Mouse (Mus musculus) thymus, postnatal 0 days (tissue): Measurements from ENCODE around the gene Kat14. TPM values are rescaled to one million over a fixed set of nuclear protein-coding genes. Genes with fewer than 3 reads are reported as not detected.

ENCODE experiments used
- DNase-seq: peaks from one replicate; pipeline ENCODE4 v3.0.0-alpha.2; 2015; ENCODE audit warnings: low spot score
- polyA plus RNA-seq: library from polyadenylated mRNA; unstranded; fragments of >200 nt; fragmentation: Nextera tagmentation; extraction: Ambion mirVana; gene quantifications from 2 replicates; pipeline ENCODE4 v1.2.1, GENCODE M21; 2015

Kat14 gene
- polyA plus RNA-seq, 1 experiment from 2014 or later = 31.5 TPM

DNA sequence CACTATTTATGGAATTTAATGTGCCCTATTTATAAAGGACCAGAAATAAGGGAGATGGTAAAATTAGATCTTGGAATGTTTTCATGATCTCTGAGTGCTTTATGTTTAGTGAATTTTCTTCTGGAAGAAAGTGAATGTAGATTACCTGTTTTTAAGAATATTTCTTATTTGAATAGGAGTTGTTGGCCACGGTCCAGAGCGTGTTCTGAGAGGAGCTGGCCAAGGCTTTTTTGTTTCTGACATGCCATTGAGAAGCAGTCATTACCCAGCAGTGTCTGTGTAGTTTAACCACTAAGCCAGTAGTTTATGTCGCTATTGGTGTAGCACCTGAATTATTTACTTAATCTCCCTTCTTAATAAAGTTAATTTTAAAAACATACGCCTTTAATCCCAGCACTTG, 13.0 kb downstream of the Kat14 start:
- DNase-seq = no peak

DNA sequence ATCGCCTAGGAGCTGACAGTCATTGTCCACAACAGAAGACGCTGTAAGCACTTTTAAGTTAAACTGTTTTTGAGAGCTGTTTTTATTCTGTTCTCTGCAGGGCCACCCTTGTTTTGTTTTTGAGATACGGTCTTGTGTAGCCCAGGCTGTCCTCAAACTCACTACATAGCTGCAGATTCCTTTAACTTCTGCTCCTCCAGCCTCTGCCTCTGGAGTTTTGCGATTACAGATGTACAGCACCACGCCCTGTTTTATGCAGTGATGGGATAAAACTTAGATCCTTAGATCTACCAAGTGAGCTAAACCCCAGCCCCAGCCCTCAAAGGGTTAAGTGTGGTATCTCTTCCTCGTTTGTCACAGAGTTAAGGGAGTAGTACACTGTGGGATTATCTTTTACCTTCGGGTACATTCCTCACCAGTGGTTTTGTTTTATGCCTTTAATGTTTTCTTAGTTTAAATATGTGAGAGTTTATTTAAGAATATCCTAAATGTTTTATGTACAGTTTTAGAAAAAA, 13.9 kb downstream of the Kat14 start:
- DNase-seq = no peak

DNA sequence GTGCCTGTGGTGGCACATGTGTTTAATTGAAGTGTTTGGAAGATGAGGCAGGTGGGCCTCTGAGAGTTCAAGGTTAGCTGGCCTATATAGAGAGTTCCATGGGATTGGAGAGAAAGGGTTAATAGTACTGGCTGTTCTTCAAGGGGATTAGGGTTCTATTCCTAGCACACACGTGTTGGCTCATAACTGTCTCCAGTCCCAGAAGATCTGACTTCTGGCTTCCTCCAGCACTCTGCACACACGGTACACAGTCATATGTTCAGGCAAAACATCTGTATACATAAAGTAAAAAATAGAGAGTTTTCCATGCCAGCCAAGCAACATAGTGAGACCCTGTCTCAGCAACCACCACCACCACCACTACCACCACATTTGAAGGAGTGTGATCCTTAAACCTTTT, 17.5 kb downstream of the Kat14 start:
- DNase-seq = no peak

DNA sequence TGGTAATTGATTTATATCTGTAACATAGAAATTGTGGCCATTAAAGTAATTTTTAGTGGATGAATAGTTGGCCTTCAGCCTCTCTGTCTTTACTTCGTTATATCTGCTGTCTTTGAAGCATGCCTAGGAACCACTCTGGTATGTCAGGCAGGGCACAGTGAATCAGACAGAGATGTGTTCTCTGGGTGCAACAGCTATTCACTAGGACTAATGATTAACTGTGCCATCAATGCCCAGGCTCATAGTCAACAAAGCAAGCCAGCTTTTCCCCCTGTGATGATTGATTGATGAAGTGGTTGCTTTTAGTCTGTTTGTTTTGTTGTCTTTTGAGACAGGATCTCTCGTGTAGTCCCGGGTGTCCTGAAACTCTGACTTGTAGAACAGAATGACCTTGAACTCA, 19.6 kb downstream of the Kat14 start:
- no peak for DNase-seq

DNA sequence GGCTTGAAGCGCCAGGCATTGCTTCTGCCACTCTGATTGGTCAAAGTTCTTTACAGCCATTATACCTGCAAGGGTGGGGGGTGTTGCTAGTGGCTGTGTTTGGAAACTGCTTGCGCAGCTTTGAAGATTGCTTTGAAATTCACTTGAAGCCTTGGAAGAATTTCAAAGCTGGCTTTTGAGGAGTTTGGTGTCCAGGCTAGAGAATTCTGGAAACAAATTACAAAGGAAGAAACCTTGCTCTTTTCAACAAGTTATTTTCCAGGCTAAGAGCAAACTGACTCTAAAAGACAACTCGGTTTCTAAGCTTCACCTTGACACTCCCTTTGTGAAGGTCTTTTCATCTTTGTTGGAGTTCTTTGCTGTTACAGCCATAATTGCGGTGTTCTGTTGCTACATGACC, 30.7 kb downstream of the Kat14 start:
- DNase-seq = no peak

DNA sequence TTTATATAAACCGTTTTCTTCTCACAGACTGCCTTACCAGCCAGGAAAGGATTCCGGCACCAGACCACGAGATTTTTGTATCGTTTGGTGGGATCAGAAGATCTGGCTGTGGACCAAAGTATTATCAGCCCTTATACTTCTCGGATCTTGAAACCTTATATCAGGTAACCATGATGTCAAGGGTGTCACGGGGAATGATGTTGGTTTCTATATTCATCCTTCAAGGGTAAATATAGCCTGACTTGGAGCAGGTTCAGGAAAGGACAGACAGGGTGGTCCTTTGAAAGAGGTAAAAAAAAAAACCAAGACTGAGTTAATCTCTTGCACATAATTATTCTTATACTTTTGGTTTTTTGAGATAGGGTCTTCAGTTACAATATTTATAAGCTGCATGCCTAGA, 31.9 kb downstream of the Kat14 start:
- no peak for DNase-seq

DNA sequence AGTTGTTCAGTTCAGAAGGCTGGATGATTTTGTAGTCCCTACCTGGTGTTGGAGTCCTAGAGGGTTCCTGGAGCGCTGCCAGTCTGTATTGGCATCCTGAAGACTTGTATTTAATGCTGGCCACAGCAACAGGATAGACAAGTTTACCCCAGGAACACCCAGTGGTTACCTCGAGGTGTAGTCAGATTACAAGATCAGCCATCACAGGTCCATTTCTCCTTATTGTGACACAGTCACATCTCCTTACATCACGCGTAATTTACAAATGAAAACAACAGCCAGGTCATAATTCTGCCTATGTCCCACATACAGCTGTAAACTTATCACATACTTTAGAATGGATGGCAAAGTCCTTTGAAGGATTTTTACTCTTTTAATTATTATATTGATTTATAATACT, 40.3 kb downstream of the Kat14 start:
- no peak for DNase-seq

DNA sequence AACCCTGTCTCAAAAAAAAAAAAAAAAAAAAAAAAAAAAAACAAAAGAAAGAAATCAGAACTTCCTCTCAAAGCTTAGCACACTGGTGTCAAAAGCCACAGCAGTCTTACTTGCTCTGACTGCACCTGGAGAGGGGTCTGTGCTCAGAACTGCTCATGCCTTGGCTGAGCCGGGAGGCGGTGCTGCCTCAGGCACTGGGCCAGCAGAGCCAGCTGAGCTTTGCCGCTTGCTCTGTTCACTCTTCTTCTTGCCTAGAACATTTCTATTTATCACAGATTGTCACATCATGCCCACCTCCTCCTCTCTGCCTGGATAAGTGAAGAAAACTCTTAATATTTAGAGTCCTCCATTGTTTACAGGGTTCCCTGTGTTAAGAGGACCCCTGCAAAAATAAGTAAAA, 41.8 kb downstream of the Kat14 start:
- peak; percentile 6 for DNase-seq

DNA sequence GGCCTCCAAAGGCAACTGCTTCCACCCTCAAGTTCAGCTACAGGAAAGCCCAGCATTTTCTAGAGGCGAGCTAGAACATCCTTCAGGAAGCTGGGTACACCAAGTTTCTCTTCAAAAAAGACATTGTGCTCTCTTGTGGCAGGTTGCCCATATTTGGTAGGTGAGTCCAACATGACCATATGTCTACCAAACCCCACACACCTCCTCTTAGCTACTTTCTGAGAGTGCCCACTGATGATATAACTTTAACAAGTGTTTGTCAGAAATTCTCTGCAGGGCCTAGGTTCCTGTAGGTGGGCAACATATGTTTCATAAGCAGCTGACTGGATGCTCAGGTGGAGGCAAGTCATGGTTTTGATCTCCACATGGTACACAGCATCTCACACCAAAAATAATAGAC, 45.9 kb downstream of the Kat14 start:
- DNase-seq = no peak

DNA sequence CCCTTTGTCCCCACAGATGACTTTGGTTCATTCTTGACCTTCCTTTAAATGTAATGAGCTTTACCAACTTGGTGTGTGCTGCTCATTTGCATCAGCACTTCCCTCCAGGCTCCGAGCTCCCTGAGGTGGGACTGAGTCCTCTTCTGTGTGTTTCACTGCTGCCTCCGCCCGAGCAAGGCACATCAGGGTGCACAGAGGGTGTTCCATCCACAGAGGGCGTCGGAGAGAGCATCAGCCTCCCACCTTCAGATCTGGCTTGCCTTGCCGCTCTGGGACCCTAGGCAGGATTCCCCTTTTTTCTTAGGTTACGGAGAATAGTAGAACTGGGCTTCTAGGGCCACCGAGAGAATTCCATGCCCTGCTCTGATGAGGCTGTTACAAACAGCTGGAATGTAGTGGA, 48.1 kb downstream of the Kat14 start:
- no peak for DNase-seq

DNA sequence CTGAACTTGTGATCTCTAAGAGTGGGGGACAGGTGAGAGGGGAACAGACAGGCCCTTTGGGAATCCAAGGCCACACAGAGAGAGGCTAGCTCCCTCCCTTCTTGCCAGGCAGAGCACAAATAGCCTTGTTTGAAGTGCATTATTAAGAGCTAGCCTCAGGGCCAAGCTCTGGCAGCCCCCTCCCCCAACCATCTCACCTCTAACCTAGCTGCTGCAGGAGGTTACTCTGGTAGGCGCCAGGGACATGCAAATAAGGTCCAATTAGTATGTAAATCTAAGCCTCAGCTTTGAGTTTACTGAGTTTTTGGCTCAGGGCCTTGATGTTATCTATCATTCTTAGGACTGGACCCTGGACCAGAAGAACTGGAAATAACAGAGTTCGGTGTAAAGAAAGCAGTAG, 49.3 kb downstream of the Kat14 start:
- DNase-seq = no peak

DNA sequence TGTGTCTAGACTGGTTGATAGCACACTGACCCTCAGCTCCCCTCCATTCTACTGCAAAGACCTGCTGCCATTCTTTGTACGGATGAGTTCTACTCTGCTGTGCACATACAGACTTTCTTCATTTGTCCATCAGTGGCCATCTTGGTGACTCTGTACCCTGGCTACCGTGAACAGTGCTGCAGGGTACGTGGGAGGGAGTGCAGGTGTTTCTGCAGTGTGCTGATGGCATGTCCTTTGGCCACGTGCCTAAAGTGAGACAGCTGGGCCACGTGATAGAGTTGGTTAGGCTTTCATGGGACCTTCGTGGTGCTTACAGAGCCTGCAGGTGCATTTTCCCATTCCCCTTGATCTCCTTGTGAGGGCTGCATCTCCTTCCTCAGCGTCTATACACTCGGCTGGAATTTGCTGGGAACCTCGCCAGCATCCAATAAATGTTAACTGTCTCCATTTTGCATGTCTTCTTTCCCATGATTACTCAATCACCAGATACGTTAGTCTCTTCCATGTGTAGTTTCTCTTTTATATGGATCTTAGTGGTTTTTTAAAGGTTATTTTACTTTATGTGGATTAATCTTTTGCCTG, 53.4 kb downstream of the Kat14 start:
- DNase-seq = no peak

DNA sequence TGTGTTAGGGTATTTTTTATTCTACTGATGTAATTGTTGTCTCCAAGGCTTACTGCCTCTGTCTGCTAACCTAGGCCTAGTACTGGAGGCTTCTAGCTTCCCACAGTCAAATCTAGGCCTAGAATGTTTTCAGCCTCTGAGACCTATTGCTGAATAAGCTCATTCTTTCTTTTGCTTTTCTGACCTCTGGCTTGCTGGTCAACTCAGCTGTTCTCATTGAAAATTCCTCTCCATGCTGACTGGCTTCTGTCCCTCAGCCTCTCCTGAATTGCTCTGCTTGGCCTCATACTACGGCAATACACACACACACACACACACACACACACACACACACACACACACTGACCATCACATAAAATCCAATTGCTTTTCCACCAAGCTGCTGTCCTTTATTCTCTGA, 57.0 kb downstream of the Kat14 start:
- no peak for DNase-seq

DNA sequence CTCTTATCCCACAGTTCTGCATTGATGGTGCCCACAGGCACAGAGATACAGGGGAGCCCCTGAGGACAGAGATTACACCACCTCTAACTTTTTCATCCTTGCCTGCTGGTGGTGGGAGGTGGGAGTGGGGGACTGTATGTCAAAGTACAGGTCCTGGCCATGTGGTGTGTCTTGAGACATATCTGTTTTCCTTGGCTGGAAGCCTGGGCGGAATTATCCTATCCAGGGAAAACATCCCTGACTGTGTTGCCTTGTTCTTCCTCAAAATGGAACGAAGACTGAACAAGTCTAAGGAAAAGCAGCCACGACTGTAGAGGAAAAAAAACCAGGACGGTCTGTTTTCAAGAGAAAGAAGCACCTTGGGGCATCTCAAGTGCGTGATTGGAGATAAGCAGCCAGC, 59.1 kb downstream of the Kat14 start:
- DNase-seq = no peak

DNA sequence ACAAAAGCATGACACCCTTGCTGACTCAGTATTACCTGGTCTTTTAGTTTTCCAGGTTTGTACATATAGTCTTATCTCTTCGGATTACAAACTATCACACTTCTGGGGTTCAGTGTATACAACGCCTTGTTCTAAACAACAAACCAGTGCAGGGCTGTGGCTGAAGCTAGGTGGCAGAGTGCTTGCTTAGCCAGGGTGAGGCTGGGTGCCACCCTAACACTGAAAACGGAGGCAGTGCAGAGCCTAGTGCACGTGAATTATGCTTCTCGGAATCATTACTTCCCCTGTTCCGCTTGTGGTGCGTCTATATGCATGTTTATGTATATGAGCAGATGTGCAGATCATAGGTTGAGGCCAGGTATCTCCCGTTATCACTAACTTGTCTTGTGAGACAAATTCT, 59.9 kb downstream of the Kat14 start:
- no peak for DNase-seq

DNA sequence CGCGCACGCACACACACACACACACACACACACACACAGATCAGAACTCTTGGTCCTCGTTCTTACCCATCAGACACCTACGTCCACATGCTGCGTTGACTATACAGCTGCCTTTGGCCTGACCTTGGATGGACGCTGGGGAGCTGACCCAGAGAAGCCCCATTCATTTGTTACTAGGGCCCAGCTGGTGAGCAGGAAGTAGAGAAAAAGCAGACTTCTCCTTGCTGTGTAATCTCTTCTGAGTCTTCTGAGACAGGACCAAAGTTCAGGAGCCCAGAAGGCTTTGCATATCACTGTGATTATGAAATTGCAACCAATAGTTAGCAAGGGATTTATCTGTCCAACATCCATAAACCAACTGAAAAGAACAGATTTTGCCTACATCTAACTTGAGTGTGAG, 60.4 kb downstream of the Kat14 start:
- no peak for DNase-seq

DNA sequence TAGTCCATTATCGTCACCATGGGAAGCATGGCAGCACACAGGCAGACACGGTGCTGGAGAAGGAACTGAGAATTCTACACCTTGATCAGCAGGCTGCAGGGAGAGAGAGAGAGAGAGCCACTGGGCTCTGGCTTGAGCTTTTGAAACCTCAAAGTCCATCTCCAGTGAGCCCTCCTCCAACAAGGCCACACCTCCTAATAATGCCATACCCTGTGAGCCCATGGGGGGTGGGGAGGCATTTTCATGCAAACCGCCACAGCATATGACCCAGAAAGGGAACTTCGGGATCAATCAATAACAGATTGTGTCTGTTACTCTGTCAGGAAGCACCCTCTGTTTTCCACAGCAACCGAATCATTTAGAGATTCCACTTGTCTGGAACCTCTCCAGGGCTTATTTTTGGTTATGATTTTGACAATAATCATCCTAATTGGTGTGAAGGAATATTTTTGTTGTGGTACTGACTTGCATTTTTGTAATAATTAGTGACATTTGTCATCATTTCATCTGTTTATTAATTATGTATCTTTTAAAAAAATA, 62.6 kb downstream of the Kat14 start:
- DNase-seq = no peak

DNA sequence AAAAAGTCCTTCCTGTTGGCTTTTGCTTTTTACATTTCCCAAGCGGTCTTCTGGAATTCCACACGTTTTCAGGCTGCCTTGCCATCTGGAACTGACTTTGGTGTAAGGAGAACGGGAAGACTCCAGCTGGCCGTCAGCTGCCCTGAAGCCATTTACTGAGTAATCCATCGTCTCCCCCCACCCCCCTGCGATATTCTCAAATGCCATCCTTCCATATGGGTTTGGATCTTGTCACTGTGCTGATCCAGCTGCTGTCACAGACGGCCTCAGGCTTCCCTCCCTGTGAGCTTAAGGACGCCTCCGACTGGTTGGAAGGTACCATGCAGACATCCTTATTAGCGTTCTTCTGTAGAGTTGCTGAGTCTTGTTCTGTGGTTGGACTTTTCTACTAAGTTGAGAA, 66.9 kb downstream of the Kat14 start:
- no peak for DNase-seq

DNA sequence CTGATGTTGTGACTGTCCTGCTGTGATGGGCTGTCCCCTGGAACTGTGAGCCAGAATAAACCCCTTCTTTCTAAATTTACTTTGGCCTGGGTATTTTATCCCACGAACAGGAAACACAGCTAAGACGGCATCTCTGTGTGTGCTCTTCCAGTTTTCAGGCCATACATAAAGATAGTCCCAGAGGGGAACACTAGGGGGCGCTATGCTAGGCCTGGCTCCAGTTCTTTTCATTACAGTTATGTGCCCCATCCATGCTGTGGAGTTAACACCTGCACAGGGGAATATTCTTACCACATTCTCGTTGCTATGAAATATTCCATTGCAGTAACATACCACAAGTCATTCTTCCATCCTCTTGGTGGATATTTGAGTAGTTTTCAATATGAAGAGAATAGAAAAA, 69.6 kb downstream of the Kat14 start:
- DNase-seq = peak; percentile 28

DNA sequence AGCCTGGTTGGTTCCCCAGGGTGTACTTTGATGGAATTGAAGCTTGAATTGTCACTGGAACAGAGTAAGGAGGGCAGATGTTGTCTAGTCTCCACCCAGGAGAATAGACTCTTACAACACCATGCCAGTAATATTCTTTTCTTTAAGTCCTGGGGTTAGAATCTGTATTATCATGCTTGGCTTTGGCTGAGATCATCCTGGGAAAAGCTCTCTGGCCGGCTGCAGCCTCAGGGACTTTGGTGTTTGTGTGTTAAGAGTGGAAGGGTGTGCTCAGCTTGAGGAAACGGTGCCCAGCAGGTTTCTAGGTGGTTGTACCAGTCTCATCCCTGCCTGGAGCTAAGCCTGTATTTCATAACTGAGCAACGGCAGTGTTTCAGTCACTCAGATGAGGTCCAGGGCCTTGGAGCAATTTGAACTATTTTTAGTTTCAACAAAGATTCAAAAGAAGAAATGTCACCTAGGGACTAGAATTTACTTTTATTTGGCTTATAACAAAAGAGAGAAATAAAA, 70.5 kb downstream of the Kat14 start:
- no peak for DNase-seq

DNA sequence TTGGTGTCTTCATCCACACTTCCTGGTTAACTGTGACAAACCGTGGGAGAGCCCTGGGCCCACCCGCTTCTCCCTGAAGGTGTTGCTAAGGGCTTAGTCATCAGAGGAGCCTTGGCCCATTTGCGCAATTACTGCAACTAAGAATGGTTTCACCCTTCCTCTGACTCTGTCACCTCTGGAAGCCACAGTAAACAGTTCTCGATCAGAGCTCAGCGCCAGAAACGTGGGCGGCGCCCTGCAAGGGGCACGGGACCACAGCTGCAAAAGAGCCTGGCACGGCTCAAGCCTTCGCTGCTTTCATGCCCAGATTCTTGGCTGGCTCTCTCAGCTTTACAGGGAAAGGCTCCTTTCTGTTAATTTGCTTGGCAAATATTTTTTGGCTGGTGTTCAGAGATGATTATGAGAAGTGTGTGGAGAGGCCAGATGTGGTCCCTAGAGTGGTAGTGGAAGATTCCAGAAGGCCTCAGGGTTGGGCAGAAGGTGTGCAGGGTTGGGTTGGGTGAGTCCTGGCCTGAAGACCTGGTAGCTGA, 72.7 kb downstream of the Kat14 start:
- no peak for DNase-seq

DNA sequence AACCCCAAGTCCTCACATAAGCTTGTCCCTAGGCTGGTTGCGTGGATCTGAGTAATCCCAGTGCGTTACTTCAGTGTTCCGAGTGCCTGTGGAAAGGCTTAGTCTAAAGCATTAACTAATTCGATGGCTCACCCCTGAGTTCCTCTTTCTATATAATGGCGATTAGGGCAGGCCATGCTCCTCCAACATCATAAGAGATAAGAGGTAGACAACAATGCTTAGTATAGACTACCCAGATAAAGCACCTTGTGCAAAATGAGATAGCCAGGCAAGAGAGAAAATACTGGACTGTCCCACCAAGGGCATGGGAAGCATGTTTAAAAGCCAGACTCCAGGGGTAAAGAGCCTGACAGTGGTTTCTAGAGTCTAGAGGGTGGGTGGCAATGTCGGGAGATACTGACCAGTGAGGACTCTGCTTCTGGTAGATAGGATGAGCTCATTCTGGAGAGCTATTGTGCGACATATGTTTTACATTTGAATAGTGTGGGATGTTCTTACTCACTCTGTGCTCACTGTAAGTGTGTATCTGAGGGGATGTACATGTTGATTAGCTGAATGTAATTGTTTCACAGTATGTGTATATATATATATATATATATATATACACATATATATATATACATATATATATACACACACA, 77.7 kb downstream of the Kat14 start:
- no peak for DNase-seq

DNA sequence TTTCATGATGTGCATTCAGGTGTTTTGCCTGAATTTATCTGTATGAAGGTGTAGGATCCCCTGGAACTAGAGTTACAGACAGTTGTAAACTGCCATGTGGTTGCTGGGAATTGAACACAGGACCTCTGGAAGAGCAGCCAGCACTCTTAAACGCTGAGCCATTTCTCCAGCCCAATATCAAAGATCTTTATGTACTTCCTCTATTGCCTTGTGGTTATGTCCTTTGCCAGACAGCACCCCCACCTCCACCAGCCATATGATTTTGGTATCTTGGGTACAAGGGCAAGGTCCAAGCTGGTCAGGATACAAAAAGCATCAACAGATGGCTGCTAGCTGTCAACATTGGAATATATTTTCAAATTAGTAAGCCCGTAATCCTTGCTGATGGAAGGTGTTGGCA, 81.6 kb downstream of the Kat14 start:
- DNase-seq = no peak
